Mouse (Mus musculus) CH12.LX (cell line): Measurements from ENCODE around the gene Gm17387.

ENCODE experiments used
- CHD1 ChIP-seq: IDR thresholded peaks from 2 replicates; pipeline ENCODE4 v1.6.1; 2012; ENCODE audit warnings: low read depth, low read length, improper control_type of control experiment, inconsistent platforms
- CTCF ChIP-seq, 2 experiments: IDR thresholded peaks in 1 of 2; conservative IDR thresholded peaks in 1 of 2; 2 replicates each; pipeline ENCODE4 v1.5.1; 2011 to 2012; ENCODE audit warnings: low read depth in 2 of 2, low read length in 2 of 2, improper control_type of control experiment in 1 of 2, inconsistent platforms in 1 of 2, mild to moderate bottlenecking in 1 of 2, moderate library complexity in 1 of 2
- E2F4 ChIP-seq: IDR thresholded peaks from 2 replicates; pipeline ENCODE4 v1.6.1; 2011; ENCODE audit warnings: low read depth, low read length, improper control_type of control experiment; ENCODE audit not compliant: insufficient replicate concordance
- EP300 ChIP-seq: IDR thresholded peaks from 2 replicates; pipeline ENCODE4 v1.6.1; 2011; ENCODE audit warnings: low read length, improper control_type of control experiment
- HCFC1 ChIP-seq: IDR thresholded peaks from 2 replicates; pipeline ENCODE4 v1.6.1; 2012; ENCODE audit warnings: low read depth, mild to moderate bottlenecking, inconsistent platforms, low read length, improper control_type of control experiment
- MAZ ChIP-seq: IDR thresholded peaks from 2 replicates; pipeline ENCODE4 v1.6.1; 2012; ENCODE audit warnings: low read depth, mild to moderate bottlenecking, inconsistent platforms, low read length, improper control_type of control experiment, moderate library complexity
- NELFE ChIP-seq: IDR thresholded peaks from 2 replicates; pipeline ENCODE4 v1.6.1; 2011; ENCODE audit warnings: low read depth, low read length, improper control_type of control experiment
- POLR2A ChIP-seq: IDR thresholded peaks from 2 replicates; pipeline ENCODE4 v1.6.1; 2011; ENCODE audit warnings: low read depth, mild to moderate bottlenecking, improper control_type of control experiment, low read length
- SMC3 ChIP-seq: IDR thresholded peaks from 2 replicates; pipeline ENCODE4 v1.6.1; 2011; ENCODE audit warnings: low read depth, low read length, improper control_type of control experiment
- UBTF ChIP-seq: IDR thresholded peaks from 2 replicates; pipeline ENCODE4 v1.6.1; 2012; ENCODE audit warnings: low read depth, mild to moderate bottlenecking, inconsistent platforms, low read length, improper control_type of control experiment, moderate library complexity

GRCm38 (mm10) chr7:141024865-141025838 lies 3.8 kb upstream of the Gm17387 start:
- TF ChIP-seq NELFE, result no peak
- no peak for TF ChIP-seq SMC3
- no peak for TF ChIP-seq POLR2A
- no peak for TF ChIP-seq CTCF (conservative IDR thresholded peaks at IDR 0.05 in 1 of 2, IDR thresholded peaks at IDR 0.05 in 1 of 2; ENCODE audit: low read depth in 2 of 2, low read length in 2 of 2)
- TF ChIP-seq UBTF, result no peak
- TF ChIP-seq CHD1, result no peak
- TF ChIP-seq E2F4, result no peak
- no peak for TF ChIP-seq MAZ
- TF ChIP-seq EP300, result no peak
- TF ChIP-seq HCFC1, result peak; percentile 57
